Mouse (Mus musculus) thymus, postnatal 14 days (tissue): Measurements from ENCODE around the gene Cox6b2.
A peak's percentile ranks its signal among the peaks of the same experiment; 100 is the strongest.
"Not testable (repeated sequence)": the region's sequence is repeated elsewhere in the genome, so short reads cannot be mapped to it uniquely, and the experiment has no call there.

ENCODE experiments used
- DNase-seq: peaks from one replicate; pipeline ENCODE4 v3.0.0; 2021

Gene Cox6b2

DNA sequence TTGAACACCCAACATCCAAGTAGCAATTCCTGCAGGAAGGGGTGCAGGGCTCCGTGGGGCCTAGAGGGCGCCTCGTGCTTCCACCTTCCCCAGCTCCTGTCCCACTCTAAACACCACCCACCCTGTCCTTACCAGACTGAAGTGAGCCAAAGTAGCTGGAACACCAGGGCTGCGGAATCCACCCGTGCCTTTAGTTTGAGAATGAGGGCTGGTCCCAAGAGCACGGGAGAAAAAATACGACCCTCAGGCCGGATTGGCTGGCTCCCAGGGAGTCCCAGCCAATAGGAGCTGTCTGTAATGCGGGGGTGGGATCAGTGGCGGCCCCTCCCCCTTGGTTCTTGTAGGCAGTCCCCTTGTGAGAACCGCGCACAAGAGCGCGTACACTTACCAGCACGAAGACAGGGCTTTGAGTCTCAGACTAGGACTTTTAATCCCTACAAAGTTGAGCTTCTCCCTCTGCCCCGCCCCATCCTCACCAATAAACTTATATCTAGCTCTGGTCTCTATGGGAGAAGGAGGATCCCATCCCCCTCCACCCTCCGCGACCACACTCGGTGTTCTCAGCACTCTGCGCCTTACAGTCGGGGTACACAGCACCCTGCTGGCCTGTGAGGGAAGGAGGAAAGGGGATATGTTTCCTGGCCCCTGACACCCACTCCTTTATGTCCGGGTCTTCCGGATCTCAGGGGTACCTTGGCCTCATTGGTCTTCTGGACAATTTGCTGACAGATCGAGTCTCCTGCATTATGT lies at the start of gene Cox6b2:
Cox6b2 (minus strand) TSS at position 274 of the 750 bp plus-strand sequence.
- peak; percentile 94 for DNase-seq

GRCm38 (mm10) chr7:4802247-4802646 lies 49.4 kb upstream of the Cox6b2 start:
- DNase-seq, result no peak

GRCm38 (mm10) chr7:4795767-4796433 lies 43.0 kb upstream of the Cox6b2 start:
- peak; percentile 21 for DNase-seq

DNA sequence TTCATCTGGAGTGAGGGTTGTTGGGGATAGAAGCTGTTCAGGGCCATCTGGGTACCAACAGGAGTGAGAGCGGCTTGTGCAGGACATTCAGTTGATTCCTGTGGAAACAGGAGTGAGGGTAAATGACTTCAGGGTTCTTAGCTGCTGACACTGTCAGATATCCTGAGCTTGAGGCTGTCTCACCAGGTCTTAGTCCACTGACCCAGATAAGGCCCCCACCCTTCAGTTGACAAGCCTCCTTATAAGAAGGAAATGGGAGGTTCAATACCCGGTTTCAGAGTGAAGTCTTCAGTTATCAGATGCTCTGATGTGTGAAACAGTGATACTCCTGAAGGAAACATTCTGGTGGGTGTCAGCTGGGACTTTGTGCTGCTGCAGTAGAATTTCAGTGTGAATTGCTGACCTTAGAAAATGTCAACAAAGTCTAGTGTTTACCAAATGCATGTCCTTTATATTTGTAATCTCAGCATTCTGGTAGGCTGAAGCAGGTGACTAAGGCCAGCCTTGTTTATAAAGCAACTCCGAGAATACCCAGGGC lies 41.8 kb upstream of the Cox6b2 start:
- no peak for DNase-seq

GRCm38 (mm10) chr7:4793674-4794073 lies 40.8 kb upstream of the Cox6b2 start:
- DNase-seq, result no peak

- DNase-seq, result not testable (repeated sequence)
Observed at GRCm38 (mm10) chr7:4793248-4793647, 40.4 kb upstream of the Cox6b2 start.

DNA sequence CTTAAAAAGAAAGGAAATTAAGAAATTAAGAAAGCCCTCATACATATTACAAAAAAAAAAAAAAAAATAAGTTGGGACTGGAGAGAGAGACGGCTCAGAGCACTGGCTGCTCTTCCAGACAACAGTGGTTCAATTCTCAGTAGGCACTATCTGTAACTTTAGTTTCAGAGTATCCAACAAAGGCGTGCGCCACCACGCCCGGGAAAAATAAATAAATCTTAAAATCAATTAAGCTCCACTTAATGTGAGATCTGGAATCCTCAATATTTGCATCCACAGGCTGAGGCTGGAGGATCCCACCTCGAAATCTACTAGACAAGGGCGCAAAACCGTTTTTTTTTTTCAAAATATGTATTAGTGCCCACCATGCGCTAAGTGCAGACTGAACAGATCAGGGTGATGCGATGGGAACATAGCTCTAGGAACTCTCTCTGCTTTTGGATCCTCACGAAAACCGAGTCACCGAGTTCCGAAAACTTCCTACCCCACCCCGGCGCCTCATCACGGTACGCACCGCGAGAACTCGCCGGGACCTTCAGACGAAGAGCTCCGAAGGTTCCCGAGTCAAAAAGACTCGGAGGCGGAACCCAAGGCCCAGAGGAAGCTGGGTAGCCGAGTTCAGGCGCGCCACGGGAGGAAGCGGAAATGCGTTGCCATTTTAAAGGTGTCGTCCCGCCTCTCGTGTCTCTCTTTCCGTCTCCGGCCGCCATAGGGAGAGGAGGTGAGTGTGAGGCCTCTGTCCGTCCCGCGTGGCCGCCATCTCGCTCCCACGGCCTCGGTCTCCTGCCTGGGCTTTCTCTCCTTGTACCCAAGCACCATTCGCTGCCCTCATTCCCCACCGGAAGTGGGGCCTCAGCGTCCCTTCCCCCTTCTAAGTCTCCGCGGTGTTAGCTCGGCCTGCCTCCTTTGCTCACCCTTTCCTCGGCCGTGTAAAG lies 39.7 kb upstream of the Cox6b2 start, which contains the start of gene Rpl28:
Rpl28 (plus strand) TSS at position 597 of the 935 bp plus-strand sequence.
- peak; percentile 95 for DNase-seq

- DNase-seq, result peak; percentile 25
Observed at GRCm38 (mm10) chr7:4789436-4789935, 36.6 kb upstream of the Cox6b2 start, which contains the start of gene Tmem238. TSS of gene Tmem238 (minus strand) at chr7:4789656.

- peak; percentile 50 for DNase-seq
Observed at GRCm38 (mm10) chr7:4788499-4789435, 35.9 kb upstream of the Cox6b2 start.

DNA sequence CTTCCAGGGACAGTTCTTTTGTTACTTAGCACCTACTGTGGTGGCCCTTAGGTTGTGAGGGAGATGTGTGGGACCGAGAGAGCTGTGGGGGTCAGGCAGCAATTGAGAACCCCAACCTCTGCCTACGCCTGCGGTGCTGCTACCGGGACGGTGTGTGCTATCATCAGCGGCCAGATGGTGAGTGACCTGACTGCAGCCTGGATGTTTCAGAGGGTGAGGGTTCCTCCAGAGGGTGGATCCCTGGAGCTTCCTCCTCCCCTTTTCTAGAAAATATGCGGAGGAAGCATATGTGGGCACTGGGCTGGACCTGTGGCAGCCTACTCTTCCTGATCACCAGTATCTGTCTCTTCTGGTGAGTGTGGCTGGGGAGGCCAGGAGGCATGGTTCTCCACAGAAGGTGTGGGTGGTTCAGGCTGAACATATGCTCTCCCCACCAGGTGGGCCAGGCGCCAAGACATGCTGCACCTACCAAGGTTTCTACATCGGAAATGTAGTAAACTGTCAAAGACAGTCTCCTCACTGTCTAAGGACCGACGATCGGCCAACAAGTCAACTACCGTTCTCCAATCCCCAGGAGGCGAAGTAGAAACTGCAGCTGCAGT lies 30.9 kb upstream of the Cox6b2 start:
- no peak for DNase-seq

- no peak for DNase-seq
Observed at GRCm38 (mm10) chr7:4782759-4783158, 29.9 kb upstream of the Cox6b2 start, which contains the start of the genes Il11 and Tmem190. TSS of gene Il11 (minus strand) at chr7:4782859. TSS of gene Tmem190 (plus strand) at chr7:4782937.

DNA sequence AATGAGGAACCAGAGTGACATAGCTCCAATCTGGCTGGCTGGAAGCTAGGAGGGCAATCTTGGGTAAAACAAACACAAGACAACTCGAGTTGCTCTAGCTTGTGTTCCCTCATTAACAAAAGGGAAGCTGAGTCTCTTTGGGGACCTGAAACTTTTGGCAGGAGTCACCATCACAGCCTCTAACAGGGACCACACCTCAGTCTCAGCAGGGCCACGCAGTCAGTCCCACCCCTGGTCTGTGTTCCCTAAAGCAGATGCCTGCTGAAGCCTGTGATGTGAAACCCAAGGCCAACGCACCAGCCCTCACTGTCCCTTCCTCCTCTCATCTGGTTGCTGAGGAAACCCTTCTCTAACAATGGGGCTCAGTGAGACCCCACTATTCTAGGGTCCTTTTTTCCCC lies 29.2 kb upstream of the Cox6b2 start:
- DNase-seq, result no peak

GRCm38 (mm10) chr7:4779921-4780320 lies 27.0 kb upstream of the Cox6b2 start:
- DNase-seq, result no peak

DNA sequence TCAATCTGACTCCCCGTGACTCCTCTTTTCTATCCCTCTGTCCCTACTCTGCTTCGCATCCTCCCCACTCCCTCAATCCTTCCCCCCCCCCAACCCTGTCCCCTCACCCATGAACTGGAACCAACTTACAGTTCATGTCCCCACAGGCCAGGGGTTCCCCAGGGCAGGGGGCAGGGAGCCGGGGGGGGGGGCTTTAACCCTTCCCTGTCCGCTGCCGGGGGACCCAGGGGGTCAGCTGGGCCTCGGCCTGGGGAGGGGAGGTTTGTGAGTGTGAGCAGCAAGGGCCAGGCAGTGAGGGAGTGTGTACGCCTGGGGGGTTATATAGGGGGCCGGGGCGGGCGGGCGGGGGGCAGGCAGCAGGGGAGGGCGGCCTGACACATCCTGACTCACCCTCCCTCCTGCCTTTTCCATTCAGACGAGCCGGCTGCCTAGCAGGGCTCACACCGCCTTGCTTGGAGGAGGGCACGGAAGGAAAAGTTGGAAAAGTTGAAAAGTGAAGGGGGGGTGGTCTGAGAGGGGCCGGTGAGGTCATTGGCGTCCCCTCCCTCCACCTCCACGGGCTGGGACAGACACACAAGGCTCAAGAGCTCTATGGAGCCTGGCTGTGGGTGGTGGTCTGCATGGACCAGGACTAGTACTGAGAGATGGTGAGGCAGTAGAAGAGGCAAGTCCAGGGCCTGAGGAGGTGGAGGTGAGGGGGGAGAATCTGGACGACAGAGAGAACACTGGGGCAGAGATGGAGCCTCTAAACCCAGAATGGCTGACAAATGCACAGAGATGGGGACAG lies 25.1 kb upstream of the Cox6b2 start:
- no peak for DNase-seq

GRCm38 (mm10) chr7:4776861-4777830 lies 24.3 kb upstream of the Cox6b2 start:
- peak; percentile 59 for DNase-seq

- no peak for DNase-seq
Observed at GRCm38 (mm10) chr7:4776131-4776530, 23.2 kb upstream of the Cox6b2 start.

GRCm38 (mm10) chr7:4771202-4771601 lies 18.3 kb upstream of the Cox6b2 start, which contains the start of gene Fam71e2:
TSS of gene Fam71e2 (minus strand) at chr7:4771302.
- DNase-seq, result no peak

DNA sequence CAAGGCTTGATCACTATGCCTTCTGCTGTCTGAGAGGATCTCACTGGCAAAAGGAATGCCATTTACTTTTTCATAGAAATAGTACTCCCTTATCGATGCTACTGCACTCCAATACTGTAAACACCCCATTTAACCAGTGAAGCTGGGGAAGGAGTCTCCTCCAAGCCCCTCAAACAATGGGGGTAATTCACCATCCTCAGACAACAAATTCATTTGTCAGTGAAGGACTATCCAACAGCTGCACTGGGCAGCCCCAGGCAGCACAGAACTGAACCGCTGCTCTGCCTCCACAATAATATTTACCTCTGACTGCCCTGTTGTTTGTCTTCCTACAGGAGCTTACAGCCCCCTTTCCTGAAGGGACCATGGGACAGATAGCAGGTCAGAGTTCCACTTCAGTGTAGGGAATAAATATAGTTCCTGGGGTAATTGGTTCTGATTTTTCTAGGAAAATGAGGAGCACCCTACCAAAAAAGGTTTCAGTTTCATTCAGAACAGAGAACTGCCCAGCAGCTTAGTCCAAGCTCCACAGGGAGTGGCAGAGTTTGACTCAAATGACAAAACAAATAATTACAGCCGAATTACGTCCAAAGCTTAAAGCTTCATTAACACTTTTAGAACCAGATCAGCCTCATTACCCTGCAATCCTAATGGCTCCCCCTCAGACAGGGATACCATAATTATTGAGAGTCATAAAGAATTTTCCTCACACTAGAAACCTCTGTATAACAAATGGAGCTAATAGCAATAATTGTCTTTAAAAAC lies 12.2 kb upstream of the Cox6b2 start:
- DNase-seq, result no peak
